Mouse (Mus musculus) G1E (cell line): ENCODE measurements around the gene Fbln1. TPM values are rescaled to one million over a fixed set of nuclear protein-coding genes. Genes with fewer than 3 reads are reported as not detected.

Experiments
- ATAC-seq: 2 replicates; pipeline ENCODE4 v1.8.0; 2016; ENCODE audit warnings: mild to moderate bottlenecking; ENCODE audit not compliant: insufficient number of reproducible peaks, poor library complexity, low FRiP score, severe bottlenecking; ENCODE audit errors: extremely low read depth
- DNase-seq: peaks from one replicate; pipeline ENCODE4 v3.0.0; 2012; ENCODE audit warnings: low spot score
- H3K27me3 ChIP-seq: 2 replicates; pipeline ENCODE4 v1.6.1; 2012; ENCODE audit warnings: mild to moderate bottlenecking, low read length, inconsistent platforms; ENCODE audit not compliant: insufficient read depth
- H3K36me3 ChIP-seq: replicated peaks from 2 replicates; pipeline ENCODE3; 2012; ENCODE audit warnings: mild to moderate bottlenecking, inconsistent platforms
- H3K4me1 ChIP-seq: 2 replicates; pipeline ENCODE4 v1.6.1; 2012; ENCODE audit warnings: low read depth, low read length, inconsistent platforms, mixed read lengths; ENCODE audit not compliant: insufficient read depth
- H3K4me3 ChIP-seq: 2 replicates; pipeline ENCODE4 v1.5.1; 2012; ENCODE audit warnings: low read depth, mild to moderate bottlenecking, inconsistent platforms, low read length, moderate library complexity, mixed read lengths
- H3K9me3 ChIP-seq: replicated peaks from 2 replicates; pipeline ENCODE4 v1.6.1; 2012; ENCODE audit warnings: inconsistent platforms
- CTCF ChIP-seq: IDR thresholded peaks from 2 replicates; pipeline ENCODE4 v1.5.1; 2012; ENCODE audit warnings: low read depth, low read length, inconsistent platforms, mixed read lengths
- GATA1 ChIP-seq: IDR thresholded peaks from 2 replicates; pipeline ENCODE4 v1.6.1; 2012; ENCODE audit warnings: borderline replicate concordance, low read length, inconsistent platforms, mixed read lengths
- GATA2 ChIP-seq: IDR thresholded peaks from 2 replicates; pipeline ENCODE4 v1.6.1; 2012; ENCODE audit warnings: low read depth, low read length, inconsistent platforms, borderline replicate concordance
- POLR2AphosphoS5 ChIP-seq: IDR thresholded peaks from 2 replicates; pipeline ENCODE4 v1.6.1; 2012; ENCODE audit warnings: low read depth, low read length, inconsistent platforms; ENCODE audit not compliant: insufficient replicate concordance
- TAL1 ChIP-seq: conservative IDR thresholded peaks from 2 replicates; pipeline ENCODE4 v1.6.1; 2012; ENCODE audit warnings: low read depth, low read length, inconsistent platforms, mixed read lengths
- polyA plus RNA-seq: library from polyadenylated mRNA; stranded (reverse); fragments of >175 nt; gene quantifications from 2 replicates; pipeline ENCODE4 v1.2.3, GENCODE M21; 2012
- total RNA-seq, 2 experiments: library from RNA; stranded (forward) in 1 of 2; stranded (reverse) in 1 of 2; fragments of 200-1000 nt in 1 of 2; fragments of >200 nt in 1 of 2; fragmentation: Nextera tagmentation in 1 of 2; gene quantifications; 2 replicates each; pipeline ENCODE4 v1.2.3; 2014 to 2017

The Fbln1 gene
- total and polyA plus RNA-seq, 3 experiments: 0.05 TPM; not detected in 2

GRCm38 (mm10) chr15:85311058-85311657, 105.4 kb downstream of the Fbln1 start:
- no peak for ATAC-seq
- DNase-seq: no peak
- TF ChIP-seq GATA1: no peak
- TF ChIP-seq CTCF: no peak
- no peak for TF ChIP-seq POLR2AphosphoS5
- no peak for TF ChIP-seq TAL1
- TF ChIP-seq GATA2: no peak
- Histone ChIP-seq H3K36me3 (no peaks in the 10 kb centered on the region), H3K27me3 (no peaks in the 10 kb centered on the region), H3K4me1 (no peaks in the 10 kb centered on the region), H3K4me3 (no peak overlapping the region), H3K9me3 (no peaks in the 10 kb centered on the region)

- Histone ChIP-seq H3K36me3 (no peaks in the 10 kb centered on the region), H3K4me3 (no peak overlapping the region), H3K9me3 (no peaks in the 10 kb centered on the region), H3K4me1 (no peaks in the 10 kb centered on the region), H3K27me3 (peaks cover 2% of the 10 kb centered on the region; the same call in 1 of the 2 replicates)
- ATAC-seq: 0 out of 2 replicates have a peak, but pooled peaks have one; percentile 28
- TF ChIP-seq CTCF (peak; percentile 62), GATA1 (no peak)
- peak; percentile 48 for DNase-seq
These were observed 109.8 kb downstream of the Fbln1 start for GRCm38 (mm10) chr15:85315378-85316025.

GRCm38 (mm10) chr15:85316342-85317140, 110.8 kb downstream of the Fbln1 start:
- no peak for ATAC-seq
- peaks cover 2% of the 10 kb centered on the region; the same call in 1 of the 2 replicates for H3K27me3 ChIP-seq

DNA sequence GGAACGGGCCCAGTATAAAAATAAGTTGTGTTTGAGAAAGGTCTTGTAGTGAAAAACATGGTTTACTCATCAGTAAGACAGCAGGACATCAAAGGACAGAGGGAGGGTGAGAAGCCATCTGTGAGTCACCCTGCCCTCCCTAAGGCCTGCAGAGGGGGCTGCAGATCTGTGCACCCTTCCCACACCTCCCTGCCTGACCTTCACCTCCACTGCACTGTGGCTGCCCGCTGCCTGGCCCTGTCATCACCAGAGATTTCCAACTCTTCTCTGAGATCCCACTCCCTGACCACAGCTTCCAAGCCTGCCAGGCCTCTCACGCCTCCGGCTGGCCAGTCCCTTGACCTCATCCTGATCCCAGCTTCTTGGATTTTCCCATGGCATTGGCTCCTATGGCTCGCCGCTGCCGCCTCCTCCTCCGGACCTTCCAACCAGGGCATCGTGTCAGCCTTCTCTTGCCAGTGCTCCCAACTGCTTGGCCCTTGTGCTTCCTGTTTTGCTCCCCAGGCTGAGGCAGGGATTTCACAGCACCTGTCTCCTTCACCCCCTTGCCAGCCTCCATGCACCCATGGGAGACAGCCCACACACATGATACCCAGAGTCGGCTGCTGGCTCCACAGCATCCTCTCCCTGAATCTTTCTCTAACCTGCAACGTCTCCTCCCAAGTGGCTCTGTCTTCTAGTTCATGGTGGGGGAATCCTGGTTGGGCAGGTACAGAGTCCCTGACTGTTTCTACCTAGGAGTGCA, 114.3 kb downstream of the Fbln1 start:
- Histone ChIP-seq H3K9me3 (no peaks in the 10 kb centered on the region), H3K27me3 (peaks cover 2% of the 10 kb centered on the region; the same call in 1 of the 2 replicates), H3K4me3 (no peak overlapping the region), H3K36me3 (no peaks in the 10 kb centered on the region), H3K4me1 (no peaks in the 10 kb centered on the region)
- DNase-seq: no peak
- TF ChIP-seq GATA1 (no peak), POLR2AphosphoS5 (no peak)
- no peak for ATAC-seq

More at GRCm38 (mm10) chr15:85316342-85317140, 110.8 kb downstream of the Fbln1 start:
- DNase-seq: no peak
- Histone ChIP-seq H3K4me1 (no peaks in the 10 kb centered on the region), H3K36me3 (no peaks in the 10 kb centered on the region), H3K4me3 (no peak overlapping the region), H3K9me3 (no peaks in the 10 kb centered on the region)
- TF ChIP-seq CTCF (no peak), GATA2 (no peak), POLR2AphosphoS5 (no peak), GATA1 (no peak)

DNA sequence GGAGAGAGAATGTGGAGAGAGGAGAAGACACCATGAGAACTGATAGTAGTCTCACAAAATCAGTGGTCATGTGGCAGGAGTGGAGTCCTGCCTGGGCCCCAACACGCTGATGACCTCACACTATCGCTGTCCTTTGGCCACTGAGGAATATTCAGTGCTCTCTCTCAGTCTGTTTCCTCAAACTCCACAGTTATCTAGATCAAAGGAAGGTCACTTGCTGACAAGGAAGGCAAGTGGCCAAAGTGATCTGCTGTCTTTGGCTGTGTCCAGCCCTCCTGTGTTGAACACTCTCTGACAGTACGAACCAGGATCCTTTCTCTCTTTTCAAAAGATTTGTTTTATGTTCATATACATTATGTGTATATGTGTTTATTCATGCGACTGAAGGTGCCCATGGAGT, 117.5 kb downstream of the Fbln1 start:
- no peak overlapping the region for H3K4me3 ChIP-seq
- peaks cover 2% of the 10 kb centered on the region; the same call in 1 of the 2 replicates for H3K27me3 ChIP-seq
- no peaks in the 10 kb centered on the region for H3K9me3 ChIP-seq
- ATAC-seq (no peak), DNase-seq (no peak)
- TF ChIP-seq CTCF (no peak), POLR2AphosphoS5 (no peak), GATA2 (no peak), GATA1 (no peak), TAL1 (no peak)
- no peaks in the 10 kb centered on the region for H3K36me3 ChIP-seq
- H3K4me1 ChIP-seq: no peaks in the 10 kb centered on the region

- no peaks in the 10 kb centered on the region; the same call in 1 of the 2 replicates for H3K9me3 ChIP-seq
- H3K27me3 ChIP-seq: peaks cover 2% of the 10 kb centered on the region; the same call in 1 of the 2 replicates
- no peaks in the 10 kb centered on the region for H3K36me3 ChIP-seq
- H3K4me1 ChIP-seq: no peaks in the 10 kb centered on the region
- TF ChIP-seq TAL1 (no peak), GATA2 (no peak), CTCF (no peak), POLR2AphosphoS5 (no peak)
- no peak overlapping the region for H3K4me3 ChIP-seq
- ATAC-seq (no peak), DNase-seq (no peak)
These were observed 118.7 kb downstream of the Fbln1 start for GRCm38 (mm10) chr15:85324426-85324825.
